Mouse (Mus musculus) central nervous system, embryonic 18 days (tissue): ENCODE results near the gene Mapk10. TPM values are rescaled to one million over a fixed set of nuclear protein-coding genes. Genes with fewer than 3 reads are reported as not detected.

Source experiments
- polyA plus RNA-seq: library from polyadenylated mRNA; depleted of rRNA; stranded (reverse); fragments of >200 nt; gene quantifications from 2 replicates; pipeline ENCODE4 v1.2.3, GENCODE M21; 2012; rRNA removed

Mapk10 gene
- 61.9 and 70.4 TPM in 2 replicates for polyA plus RNA-seq

GRCm38 (mm10) chr5:103211101-103211848 is at the start of gene Mapk10:
Gene Mapk10, minus strand, starts transcription at chr5:103211334.

Other genes starting within 250 kb of the Mapk10 start
- gene Ptpn13, start 213.9 kb upstream of the Mapk10 start, polyA plus RNA-seq, result 8.6 and 9.8 TPM in 2 replicates